Mouse (Mus musculus) naive thymus-derived CD4-positive, alpha-beta T cell, adult 2 months (primary cell): ENCODE measurements at regions not wholly inside any gene's neighbourhood (a gene's known extent, or its start where the extent isn't known, plus 50 kb on each side); places are given as distances from the start of the nearest gene placed in this dataset.

ENCODE experiments used
- DNase-seq: peaks from one replicate; pipeline ENCODE4 v3.0.0-alpha.2; 2011; ENCODE audit warnings: low read depth

DNA sequence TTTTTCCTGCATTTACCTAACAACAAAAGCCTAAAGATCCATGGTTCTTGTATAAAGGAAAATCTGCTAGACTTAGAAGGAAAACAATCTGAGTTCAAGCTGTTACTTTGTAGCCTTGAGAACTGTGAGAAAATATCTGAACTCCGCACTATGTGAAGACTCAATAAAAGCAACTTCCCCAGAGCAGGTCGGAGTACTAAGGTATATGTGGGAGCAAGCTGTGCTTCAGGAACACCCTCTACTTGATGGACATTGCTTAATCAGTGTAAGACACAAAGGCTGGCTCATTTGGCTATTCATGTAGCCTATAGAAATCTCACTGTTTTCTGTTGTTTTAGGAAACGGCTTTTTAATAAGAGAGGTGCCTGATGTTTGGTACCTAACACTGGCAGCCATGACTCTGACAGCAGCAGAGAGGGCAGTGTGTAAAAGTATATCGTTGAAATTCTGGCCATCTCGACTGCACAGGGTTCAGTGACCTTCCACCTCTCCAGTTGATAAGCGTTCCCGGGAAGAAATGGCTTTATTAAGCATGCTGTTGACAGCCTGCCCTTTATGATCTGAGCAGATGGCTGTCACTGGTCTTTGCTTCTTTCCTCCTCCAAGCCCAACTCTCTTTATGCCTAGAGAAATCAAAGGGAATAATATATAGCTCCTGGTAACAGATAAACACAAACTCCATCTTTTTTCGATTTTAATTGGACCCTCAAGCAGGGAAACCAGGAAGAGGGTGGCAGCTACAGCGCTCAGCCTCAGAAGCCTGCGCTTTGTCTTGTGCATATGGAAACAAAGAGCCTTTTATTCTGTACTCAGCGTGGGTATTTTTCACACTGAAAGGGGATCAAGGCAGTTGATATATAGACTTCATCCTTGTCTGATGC, 443.7 kb upstream of the Sel1l start:
- DNase-seq: no peak

DNA sequence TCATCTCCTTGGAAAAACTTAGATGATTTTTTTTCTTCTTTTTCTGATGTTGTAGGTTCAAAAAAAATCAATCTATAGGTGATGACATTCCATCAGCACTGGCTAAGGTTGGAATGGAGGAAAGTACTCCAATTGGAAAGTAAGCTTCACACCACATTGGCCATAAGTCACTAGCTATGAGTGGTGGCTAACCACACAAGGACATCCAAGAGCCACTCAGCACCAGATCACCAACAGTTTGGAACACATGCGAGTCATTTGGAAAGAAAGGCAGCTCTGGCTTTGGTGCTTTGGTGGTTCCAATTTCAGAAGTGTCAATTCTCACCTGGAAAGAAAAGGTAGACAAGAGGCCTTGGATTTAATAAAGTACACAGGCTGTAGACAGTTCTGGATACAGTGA, 442.5 kb upstream of the Sel1l start:
- DNase-seq: no peak

DNA sequence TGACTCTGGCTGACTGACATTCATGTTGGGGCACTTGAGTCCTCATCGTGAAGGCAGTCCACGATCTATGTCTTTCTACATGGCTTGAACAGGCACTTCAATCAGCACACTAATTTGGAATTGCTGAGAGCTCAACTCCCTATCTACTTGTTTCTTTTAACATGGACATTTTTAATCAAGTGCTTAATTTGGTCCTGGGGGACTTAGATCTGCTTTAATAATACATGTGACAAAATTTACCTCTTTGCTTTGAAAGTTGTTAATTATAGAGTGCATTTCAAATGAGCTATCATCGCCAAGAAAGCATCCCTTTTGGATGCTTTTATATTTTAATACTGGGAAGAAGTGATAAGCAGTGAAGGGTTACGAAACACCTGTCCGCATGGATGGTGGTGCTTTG, 436.6 kb upstream of the Sel1l start:
- DNase-seq: no peak

DNA sequence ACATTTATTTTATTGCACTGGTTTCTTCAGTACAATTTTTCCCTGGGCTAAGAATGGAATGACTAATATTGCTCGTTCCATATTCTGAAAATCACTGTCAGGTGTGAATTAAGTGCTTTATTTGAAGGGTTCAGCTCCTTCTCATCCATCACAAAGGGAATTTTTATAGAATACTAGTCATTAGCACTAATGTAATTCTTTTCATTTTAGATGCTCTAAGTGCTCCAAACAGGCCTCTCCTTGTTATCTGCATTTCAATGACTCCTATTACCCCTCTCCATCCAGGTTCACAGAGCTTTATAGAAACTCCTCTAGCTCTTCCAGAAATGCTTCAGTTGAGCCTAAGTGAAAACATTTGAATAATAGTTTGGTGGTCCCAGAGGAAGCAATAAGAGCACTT, 431.5 kb upstream of the Sel1l start:
- no peak for DNase-seq

DNA sequence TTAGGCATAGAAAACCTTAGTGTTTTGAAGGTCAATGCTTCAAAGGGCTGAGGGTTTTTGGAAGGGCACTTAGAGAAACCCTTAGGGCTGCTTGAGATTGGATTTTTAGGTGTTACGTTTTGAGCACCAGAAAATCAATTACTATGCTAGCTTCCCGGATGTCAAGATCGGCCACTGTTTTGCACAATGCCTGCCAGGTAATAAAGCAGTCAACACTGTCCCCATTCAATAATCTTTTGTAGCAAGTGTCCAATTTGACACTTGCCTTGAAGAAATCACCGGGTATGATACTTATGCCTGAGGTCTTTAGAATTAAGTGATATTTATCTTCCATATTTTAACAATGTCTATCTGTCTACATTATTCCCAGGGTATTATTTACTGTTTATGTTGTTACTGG, 403.0 kb upstream of the Sel1l start:
- no peak for DNase-seq

DNA sequence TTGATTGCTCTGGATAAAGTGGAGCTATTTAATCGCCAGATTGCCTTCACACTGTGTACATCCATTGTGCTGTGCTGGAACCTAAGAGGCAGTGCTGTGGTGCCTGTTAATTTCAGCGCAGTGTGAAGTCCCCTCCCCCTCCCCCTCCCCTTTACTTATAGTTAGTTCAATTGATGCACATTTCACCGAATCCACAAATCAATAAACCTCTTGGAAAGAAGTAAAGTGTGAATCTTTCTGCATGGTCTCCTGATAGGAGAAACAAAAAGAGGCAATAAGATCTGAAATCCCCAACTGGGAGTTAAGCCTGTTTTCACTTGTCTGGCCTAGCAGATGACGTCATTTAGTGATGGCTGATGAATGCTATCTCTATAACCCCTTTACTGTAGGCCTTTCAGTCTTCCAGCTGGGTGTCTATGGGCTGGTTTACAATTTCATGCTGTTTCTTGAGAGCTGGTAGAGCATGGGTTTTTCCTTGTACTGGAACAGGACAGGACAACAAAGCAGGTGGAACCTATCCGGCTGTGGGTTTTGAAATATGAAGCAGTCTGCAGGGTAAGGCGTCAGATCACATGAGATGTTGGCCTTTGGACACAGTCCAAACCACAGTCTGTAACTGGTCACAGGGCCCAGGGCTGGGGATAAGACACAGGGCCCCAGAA, 398.0 kb upstream of the Sel1l start:
- no peak for DNase-seq

DNA sequence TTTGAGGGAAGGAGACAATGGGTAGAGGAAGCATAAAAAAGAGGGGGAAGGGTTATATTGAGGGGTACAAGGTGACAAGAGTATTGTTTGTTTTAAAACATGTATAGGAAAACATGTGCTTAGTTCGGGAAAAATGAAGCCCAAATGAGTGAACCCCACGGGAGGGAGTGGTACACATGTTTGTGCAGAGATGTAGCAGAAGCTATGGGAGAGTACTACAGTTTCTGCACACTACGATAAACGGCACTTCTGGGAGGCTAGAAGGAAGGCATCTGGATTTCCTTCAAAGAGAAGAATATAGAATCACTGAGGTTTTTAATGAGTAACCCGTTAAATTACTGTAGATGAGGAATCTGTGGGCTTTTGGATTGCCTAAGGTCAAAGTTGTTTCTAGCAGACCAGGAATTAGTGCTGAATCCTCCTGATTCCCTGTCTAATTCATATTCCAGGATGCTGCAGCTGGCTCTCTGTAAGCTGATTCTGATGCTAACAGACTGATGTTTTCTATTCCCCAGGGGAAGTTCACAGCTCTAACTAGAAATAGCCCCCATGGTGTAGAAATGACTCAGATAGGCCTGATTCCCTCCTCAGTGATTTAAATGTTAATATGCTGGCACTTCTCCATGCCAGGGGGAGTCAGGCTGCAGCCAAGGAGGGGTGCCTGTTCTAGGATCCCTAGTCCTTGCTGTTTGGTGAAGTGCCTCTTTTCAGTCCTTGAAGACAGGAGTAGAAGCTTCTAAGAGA, 391.2 kb upstream of the Sel1l start:
- DNase-seq: no peak

DNA sequence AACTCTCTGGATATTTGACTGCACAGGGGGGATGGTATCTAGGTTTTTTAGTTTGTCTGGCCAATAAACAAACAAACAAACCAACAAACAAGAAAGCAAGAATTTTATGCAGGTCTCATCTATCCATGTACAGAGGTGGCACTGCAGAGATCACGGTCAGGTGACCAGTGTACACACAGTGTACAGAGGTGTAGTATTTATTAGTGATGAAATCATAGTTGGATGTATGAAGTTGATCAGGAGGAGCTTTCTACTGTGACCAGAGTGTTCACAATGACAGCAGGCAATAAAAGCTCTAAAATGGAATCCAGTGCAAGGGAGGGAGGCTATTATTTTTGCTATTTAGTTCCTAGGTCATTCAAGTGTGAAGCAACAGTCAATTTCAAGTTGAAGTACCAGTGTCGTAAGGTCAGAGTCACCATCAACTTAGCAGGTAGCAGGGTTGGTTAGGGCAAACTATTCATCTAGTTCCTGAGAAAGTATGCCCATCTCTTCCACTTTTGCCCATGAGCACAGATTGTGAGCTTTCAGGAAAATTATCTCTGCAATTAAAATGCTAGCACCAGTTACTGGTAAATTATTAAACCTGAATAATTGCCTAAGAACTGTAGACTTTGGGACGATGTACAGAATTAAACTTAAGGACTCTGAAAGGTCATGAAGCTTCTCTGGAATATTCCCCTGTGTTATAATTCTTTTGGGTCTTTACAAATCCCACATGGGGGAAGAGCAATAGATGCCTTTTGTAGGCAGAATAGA, 384.9 kb upstream of the Sel1l start:
- no peak for DNase-seq

DNA sequence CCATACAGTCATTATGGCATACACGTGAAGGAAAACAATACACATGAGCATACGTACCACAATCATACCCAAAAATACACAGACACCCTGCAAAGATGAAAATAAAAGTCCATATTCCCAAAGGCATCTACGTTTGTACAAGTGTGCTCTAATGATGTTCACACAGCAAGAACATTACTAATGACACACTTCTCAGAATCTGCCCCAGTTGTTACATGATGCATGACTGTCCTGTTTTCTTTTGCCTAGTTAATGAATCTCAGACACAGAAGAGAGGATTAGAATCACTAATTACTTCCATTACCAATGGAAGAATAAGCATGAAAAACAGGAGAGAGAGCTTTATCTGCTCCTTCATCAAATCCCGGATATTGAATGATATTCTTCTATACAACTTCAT, 379.6 kb upstream of the Sel1l start:
- no peak for DNase-seq

DNA sequence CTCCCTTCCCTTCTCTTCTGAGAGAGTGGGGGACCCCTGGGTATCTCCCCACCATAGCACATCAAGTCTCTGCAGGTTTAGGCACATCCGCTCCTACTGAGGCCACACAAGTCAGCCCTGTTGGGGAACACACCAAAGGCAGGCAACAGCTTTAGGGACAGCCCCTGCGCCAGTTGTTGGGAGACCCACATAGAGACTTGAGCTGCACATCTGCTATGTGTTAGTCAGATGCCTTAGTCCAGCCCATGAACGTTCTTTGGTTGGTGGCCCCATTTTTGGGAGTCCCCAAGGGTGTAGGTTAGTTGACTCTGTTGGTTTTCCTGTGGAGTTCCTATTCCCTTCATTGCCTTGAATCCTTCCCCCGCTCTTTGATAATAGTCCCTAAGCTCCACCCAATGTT, 354.4 kb upstream of the Sel1l start:
- no peak for DNase-seq

DNA sequence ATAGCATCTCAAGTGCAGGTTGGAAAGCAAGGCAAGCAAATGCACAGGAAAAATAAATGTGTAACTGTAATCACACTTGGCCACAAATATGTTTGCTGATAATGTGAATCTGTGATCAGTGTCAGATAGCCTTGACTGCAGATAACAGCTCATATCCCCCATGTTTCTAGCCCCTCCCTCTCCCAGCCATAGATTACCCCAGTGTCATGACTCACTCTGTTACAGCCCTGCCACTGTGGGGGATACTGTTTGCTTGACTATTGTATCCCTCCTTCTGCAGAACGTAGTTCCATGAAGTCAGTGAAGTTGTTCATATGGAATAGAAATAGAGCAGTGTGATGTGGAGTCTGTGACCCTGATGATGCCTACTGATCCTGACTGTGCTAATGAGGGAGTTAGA, 351.6 kb upstream of the Sel1l start:
- no peak for DNase-seq

DNA sequence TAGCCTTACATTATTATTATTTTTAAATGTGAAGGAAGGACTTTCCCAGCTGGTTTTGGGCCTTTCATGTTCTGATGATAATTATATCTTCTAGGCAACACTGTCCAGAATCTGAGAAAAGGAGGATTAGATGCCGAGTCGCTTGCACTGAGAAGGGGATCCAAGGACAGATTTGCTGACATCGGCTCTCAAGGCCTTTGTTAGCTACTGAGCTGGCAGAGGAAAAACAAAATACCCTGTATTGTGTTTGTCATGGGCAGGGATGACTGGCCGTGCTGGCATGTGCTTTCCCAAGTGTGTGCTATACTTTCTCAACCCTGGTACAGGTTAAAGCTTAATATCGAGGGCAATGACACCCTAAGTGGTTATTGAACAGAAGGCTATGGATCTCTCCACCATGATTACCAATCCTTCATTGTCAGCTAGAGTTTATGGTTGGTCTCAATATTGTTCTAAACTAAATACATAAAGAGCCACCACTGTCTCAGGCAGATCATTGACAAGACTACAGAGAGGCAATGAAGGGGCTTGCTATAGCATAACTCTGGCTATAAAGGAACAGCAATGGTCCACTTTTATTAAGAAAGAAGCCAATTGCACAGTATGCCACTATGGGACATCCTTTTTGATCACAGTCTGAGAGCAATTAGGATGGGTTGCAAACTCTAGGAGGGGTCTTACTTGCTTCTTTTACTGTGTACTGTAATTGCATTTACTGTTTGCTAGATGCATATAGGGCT, 350.0 kb upstream of the Sel1l start:
- DNase-seq: no peak

DNA sequence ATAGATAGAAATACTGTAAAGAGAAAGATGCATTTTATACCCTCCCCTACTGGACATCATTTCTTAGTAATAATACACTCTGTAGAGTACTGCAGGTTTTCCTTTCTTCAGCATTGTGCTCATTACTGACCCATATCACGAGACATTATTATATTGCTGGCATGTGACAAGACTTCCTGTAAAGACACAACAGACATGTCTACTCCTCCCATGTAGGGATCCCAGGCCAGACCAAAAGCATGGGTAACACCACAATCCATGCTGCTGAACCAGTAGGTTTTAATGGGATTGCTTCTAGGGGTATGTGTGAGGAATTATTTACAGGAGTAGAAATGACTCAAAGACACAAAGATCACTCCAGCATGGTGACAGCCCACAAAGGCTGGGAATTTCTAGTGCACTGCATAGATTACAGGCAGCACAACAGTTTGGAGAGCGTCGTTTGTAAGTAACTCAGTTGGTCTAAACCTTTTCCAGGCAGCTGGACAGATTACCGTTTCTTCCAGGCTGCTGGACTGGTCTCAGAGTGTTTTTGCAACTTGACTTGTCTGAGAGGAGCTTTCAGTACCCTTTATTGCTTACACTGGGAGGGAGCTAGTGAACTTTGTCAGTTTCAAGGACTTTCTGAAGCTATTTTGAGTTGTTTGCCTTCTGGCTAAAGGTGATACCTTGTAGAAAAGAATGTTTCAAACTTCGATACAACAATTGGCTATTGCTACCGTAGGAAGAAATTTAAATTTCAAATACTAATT, 345.2 kb upstream of the Sel1l start:
- DNase-seq: no peak

DNA sequence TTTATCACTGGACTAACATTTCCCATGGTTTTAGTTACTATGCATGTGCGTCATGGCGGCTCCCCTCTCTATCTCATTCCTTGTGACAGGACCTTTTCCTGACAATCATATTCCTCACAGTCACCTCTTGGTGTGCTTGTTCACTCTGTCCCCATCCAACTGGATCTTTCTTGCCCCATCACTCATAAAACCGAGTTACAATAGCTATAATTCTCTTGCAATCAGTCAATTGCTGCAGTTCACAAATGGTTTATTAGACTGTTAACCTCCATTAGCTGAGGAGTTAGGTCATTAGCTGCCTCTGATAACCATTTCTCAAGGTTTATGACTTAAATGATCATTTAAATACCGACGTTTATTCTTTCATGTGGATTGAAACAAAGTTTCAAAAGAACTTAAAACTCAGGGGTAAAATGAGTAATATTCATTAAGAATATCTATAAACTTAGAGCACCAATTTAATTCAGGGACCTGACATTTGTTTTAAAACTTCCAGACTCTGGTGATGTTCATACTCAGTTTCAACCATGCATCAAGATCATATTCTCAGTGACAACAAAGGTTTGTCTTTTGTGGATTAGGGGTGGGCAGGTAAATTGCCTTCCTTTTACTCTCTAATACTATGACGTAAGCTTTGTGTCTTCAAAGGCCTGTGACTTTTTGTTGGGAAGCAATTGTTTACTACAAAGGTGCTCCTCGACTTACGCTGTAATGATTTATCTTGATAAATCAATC, 344.4 kb upstream of the Sel1l start:
- no peak for DNase-seq

DNA sequence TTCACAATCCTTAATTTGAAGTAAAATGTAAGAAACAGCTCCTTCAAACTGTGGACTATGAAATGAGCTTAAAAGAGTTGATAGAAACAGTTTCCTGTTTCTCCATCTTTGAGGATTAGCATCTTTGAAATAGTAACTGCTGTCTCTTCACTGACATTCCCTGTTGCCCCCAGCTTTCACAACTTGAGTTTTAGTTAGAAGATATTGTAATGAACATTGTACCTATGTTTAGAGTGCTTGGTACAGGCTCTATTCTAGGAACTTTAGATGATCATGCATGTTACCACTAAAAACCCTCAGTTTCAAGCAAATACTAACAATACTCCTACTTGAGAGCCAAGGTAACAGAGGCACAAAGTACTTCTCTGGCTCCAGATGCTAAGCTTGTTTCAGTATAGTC, 340.1 kb upstream of the Sel1l start:
- DNase-seq: no peak

DNA sequence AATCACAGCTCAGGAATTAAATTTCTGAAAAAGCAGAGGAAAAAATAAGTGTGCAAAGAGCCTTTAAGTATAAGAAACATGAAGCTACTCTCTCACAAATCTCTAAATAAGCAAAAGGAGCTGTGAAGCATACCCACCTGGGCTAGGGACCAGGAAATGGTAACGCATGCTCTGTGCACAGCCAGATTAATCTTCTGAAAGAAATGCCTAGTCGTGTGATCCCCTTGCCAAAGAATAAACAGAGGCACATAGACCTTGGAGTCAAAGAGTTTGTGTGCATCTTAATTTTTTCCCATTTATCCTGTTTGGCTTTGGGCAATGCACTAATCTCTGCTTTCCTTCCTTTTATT, 338.2 kb upstream of the Sel1l start:
- DNase-seq: no peak

DNA sequence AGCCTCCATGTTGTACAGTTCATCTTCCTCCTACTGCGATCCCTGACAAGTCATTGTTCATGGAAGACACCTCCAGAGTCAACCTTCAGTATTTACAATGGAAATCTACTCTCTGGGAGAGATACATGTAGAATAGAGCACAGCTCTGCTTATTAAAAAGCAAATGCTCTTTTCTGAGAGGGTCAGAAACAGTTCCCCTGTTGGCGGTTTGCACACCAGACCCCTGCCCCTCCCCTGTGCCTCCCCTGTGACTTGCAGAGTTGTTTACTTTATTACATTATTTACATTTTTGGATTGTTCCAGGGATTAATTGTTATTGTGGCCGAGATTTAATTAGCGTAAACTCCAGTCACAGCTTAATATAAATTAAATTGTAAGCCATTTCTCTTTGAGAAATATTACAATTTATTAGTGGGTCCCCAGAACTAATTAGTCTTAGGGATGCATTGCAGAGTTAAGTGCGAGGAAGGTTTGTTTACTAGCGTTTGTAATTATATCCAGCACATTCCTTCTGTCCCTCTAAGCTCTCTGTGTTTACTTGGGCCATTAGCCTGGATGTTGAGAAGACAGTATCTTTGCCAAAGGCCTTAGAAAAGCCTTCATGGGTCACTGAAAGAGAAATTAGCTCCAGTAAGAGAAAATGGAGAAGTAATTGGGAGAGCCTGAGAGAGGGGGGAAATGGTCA, 337.6 kb upstream of the Sel1l start:
- DNase-seq: no peak

DNA sequence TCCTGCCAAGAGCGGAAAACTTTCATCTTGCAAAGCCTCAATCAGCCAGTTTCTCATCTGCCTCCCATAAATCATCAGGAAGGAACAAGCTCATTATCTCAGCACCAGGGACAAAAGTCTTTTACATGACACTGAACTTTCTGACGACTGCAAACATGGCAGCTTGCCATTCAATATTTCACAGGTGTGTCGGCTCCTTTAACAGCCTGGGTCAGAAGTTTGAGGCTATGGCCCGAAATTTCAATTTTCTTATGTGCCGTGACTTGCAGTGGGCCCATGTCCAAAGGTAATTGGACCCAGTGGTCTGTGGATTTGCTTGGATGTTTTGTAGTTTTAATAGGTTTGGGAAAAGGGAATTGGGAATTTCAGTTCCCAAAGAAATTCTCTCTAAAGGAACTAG, 330.3 kb upstream of the Sel1l start:
- no peak for DNase-seq

DNA sequence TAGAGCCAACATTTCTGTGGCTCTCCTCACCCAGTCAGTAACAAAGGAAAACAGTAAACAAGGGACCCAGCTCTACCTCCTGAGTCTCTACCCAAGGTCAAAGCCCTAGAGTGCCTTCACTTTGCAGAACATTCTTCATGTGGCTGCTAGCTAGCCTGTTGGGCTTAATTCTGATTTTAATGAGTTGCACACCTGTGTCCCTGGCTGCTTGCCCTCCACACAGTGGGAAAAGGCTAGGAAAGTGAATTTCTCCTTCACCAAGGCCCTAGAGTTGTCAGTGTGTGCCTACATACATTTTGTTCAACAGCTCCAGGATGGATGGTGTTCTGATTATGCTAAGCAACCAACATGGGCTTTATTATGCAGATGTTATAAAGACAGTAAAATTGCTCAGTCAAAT, 307.8 kb upstream of the Sel1l start:
- DNase-seq: no peak

DNA sequence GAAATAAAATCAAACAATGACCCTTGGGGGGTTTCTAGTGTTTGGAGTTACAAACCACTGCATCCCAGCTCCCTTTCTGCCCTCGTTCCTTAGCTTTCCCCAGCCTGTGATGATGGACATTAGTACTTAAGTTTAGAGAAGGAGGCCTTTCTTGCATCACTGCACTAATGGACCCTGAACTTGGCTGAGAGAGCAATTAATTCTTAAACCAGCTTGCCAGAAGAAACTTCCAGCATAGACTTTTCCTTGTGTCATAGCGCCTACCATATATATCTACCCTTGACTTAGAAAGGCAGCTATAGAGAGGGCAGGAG, 303.9 kb upstream of the Sel1l start:
- no peak for DNase-seq
